Mouse (Mus musculus) left cerebral cortex, adult 9 months (tissue): ENCODE data around the gene Akap11.

ENCODE experiments used
- DNase-seq, 2 experiments: peaks; one replicate each; pipeline ENCODE4 v3.0.0; 2022; ENCODE audit warnings: low spot score in 2 of 2

Gene Akap11

DNA sequence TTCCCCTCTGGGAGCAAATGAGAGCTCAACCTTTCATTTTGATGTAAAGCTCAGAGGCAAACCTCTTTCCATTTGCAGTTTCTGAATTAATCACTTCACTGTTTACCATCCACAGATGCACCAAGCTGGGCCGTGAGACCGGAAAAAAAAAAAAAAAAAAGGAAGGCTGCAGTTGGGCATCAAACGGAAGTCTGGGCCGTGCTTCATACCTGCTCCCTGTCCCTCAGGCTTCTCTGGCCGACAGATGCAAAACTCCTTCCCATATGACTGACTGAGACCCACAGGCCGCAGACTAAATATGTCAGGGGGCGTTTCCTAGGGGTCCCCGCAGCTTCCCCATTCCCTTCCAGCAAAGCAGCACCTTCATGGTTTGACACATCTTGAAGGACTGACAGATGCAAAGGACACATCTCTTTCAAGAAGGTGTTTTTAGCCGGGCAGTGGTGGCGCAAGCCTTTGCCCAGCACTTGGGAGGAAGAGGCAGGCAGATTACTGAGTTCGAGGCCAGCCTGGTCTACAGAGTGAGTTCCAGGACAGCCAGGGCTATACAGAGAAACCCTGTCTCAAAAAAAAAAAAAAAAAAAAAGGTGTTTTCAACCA lies 87.7 kb downstream of the Akap11 start:
- no peak for DNase-seq

DNA sequence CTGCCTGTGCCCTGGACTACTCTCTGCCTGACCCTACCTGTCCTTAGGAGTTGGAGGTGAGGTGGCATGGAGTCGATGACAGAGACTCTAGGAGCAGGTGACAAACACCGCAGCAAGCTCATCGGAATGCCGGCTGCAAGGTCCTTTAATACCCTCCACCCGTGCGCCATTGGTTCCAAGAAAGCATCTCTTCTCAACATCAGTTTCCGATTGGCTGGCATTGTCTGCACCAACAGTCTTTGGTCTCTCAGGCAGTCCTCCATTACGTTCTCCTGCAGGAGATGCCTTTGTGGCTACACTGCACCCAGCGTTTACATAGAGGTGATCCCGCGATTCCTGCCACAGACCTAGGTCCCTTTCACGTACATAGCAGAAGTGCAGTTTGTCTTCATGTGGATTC lies 88.6 kb downstream of the Akap11 start:
- no peak for DNase-seq

DNA sequence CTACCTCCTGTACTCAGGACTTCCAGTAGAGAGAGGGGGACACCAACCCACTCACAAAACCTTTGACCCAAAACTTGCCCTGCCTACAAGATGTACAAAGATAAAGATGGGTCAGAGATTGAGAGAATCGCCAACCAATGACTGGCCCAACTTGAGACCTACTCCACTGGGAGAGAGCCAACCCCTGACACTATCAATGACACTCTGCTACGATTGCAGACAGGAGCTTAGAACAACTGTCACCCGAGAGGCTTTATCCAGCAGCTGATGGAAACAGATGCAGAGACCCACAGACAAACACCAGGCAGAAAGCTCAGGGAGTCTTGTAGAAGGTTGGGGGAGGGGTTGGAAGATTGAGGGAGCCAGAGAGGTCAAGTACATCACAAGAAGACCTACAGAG lies 89.1 kb downstream of the Akap11 start:
- no peak for DNase-seq
